Mouse (Mus musculus) c-Kit-negative CD71-positive TER-119-positive erythroid progenitor cells, embryonic 14.5 days (primary cell): Measurements from ENCODE around the gene Hus1b.

Experiments used
- DNase-seq: peaks from one replicate; pipeline ENCODE4 v3.0.0-alpha.2; 2013; ENCODE audit warnings: low read depth, low spot score

Hus1b gene

DNA sequence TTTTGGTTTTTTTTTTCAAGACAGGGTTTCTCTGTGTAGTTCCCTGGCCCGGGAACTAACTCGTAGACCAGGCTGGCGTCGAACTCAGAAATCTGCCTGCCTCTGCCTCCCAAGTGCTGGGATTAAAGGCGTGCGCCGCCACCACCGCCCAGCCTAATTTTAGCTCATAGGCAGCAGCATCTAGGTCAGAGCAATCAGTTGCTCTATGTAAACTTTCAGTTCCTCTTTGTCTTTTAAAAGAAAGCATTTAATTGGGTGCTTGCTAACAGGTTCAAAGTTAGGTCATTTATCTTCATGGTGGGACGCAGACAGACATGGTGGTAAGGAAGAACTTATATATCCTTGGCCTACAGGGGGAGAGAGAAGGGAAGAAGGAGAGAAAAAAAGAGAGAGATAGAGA is 1.6 kb upstream of the Hus1b start:
- DNase-seq: no peak

DNA sequence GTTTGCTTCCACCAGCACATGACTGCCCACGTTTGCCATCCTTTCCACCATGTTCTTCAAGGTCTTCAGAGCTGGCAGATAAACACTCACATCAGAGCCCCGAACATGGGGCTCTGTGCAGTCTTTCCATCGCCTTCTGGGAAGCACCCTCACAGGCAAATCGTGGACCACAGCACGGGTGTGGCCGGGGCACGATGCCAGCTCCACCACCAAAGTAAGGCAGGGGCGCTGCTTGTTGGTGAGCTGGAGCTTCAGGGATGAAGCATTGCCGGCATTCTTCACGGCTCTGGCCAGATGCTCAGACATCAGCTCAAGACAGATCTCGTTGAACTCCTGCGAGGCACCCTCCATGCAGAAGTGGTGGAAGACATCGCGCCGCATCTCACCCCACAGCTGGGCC is 430 bp downstream of the Hus1b start:
- DNase-seq: no peak

DNA sequence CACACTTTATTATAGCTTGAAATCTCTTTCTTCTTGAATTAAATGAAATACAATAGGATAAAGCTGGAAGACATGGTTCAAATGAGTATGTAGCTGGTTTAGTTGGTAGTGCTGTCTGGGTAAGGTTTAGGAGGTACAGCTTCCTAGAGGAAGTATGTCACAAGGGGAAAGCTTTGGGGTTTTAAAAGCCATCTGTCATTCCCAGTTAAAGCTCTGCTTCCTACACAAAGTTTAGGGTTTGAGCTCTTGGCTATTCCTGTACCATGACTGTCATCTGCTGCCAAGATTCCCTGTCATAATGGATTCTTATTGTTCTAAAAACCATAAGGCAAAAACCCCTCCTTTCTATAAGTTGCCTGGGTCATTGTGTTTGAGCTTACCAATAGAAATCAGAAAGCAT is 1.8 kb downstream of the Hus1b start:
- no peak for DNase-seq

DNA sequence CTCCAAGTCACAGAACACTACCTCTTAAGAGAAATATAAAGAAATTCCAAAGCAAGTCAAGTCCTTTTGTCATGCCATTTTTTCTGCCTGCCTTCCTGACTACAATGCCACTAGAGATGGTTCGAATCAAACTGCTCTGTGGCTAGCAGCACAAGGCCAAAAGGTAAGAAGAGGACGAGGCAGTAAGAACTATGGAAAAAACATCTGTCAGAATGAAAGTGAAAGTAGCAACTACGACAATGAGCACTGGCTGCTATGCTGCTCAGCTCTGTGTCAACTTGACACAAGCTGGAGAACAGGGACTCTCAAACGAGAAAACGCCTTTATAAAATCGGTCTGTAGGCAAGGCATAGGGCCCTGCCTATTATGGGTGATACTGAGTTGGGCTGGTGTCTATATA is 14.6 kb downstream of the Hus1b start:
- DNase-seq: no peak

DNA sequence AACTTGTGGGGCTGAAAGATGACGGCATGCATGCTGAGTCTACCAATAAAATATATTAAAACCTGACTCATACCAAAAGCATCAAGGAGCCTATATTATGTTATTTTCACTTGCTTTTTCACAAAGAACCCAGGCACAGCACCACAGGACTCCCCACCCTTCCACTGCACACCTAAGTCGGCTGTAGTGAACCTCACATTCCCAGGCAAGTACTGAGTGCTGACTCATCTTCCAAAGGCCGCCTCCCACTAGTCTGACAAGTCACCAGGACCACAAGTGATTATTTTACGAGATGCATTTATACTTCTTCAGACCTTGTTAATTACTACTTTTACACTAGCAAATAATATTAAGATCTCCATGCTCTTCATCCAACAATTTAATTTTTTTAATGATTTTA is 15.9 kb downstream of the Hus1b start:
- peak; percentile 54 for DNase-seq

DNA sequence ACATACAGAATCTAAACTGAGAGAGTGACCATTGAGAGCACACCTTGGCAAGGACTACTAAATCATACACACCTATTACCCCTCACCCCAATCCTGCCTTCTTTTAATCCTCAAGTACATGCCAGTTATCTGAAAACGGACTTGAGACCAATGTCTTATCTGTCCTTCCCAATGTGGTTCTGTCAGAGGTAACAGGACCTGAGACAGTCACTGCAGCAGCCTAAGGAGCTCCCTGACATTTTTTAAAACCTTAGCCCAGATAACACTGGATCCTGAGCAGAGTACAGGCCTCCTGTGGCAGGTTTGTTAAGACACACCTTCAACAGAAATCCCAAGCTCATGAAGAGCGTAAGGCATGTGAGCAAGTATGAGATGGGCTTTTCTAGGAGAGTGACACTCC is 18.4 kb downstream of the Hus1b start:
- DNase-seq: no peak

DNA sequence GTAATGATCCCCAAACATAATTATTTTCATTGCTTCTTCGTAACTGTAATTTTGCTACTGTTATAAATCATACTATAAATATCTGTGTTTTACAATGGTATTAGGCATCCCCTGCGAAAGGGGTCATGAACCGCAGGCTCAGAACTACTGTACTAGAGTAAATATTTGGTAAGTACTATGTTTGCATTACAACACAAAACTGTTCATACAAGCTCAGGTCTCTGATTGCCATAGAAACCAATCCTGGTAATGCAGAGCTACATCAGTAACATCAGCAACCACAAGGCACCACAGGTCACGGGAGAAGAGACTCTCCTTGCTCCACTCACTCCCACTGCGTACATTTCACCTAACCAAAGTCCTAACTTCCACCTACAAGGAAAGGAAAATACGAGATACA is 23.3 kb downstream of the Hus1b start:
- DNase-seq: no peak

DNA sequence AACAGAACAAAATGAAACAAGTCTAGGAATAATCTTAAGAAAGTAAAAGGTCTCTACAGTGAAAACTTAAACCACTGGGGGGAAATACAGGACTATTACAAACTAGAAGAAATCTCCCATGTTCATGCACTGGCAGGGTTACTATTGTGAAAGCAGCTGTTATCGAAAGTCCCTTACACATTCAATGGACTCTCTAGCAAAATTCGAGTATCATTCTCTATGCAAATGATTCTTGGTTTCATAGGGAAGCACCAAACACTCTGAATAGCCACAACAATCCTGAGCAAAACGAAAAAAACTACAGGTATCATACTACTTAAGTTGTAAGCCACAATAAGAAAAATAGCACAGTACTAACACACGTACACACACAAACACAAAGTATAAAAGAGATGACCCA is 25.6 kb downstream of the Hus1b start:
- no peak for DNase-seq

DNA sequence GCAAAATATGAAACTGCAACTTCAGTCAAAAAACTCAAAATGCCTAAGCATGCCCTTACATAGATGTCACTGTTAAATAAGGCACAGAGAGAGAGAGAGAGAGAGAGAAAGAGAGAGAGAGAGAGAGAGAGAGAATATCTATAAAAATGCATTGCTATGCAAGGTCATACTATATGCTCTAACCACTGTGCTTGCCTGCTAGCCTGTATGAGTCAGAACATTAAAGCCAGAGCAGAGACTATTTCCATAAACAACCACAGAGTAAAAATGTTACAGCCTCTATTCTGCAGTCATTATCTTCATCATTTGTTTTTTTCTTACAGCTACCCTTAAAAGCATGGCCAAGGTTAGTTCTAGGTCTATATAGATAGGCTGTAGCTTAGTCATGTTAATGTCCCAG is 33.8 kb downstream of the Hus1b start:
- no peak for DNase-seq

DNA sequence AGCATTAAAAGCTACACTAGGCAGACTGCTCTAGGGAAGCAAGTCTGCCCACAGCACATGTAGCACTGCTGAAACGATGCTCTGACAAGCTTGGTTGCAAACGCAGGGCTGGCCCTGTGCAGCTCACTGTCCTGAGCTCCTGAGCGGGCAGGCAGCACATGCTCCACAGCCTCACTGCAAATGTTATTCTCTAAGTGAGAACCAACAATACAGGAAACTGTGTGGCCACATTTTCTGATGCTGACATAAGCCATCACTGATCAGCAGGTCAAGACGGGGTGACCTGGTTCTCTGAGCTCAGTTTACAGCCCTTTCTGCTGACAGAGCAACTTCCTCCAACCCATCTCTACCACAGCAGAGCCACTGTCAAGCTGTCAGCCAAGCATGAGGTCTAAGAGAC is 34.5 kb downstream of the Hus1b start:
- no peak for DNase-seq

DNA sequence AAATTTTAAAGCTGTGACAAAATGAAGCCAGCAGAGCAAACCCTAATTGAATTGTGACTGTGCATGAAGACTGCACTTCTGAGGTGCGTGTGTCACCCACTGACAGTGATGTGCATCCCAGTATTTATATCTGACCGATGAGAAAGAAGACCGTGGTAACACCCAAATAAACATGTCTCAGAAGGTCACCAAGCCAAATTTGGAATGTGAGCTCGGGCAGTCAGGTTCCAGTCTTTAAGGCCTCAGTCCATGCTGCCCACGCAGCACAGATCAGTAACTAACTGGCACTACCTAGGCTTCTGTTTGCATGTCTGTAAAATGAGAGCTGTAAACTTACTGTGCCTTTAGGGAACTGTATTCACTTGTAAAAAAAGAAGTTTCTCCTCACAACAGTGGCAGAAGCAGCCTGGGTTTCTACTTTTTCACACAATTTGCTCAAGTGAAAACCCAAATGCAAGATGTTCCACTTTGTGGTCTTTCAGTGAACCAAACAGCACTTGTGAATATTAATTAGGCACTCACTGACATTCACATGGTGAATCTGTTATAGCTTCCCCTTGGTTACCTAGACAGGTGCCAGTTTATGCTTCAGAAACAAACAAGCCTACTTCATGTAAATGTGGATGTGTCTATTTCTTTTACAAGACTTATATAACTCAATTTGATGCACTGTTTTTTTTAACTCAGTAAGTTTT is 35.5 kb downstream of the Hus1b start:
- no peak for DNase-seq

DNA sequence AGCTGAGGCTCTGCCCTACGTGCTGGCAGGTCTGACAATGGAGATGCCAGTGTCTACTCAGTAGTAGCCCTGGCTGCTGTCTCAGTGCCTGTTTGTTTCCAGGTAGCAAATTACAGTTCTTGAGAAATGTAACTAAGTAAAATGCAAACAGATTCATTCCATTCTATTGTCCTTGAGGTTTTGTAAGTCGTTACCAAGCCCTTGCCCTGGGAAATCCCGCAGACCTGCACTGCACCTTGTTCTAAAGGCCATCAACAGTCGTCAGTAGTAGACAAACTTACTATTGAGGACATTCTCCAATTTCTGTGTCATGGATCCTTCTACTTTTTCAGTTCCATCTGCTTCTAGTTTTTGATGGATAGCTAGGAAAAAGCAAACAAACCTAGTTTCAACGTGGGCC is 36.7 kb downstream of the Hus1b start:
- DNase-seq: no peak

DNA sequence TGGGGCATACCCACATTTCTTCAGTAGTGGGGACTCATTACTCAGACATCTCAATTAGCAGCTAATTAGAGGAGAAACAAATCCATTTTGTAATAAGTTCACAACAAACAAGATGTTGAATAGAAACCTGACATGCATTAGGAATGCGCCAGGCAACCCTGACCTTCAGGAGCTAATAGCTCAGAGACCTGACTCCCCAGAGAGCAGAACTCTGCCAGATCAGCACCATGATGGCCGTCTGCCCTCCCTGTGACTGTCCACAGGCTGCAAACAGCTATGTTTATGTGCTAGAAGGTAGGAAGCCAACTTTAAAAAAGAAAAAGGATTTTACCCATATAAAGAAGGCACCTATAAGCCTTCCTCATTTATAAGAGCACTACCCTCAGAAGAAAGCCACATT is 45.3 kb downstream of the Hus1b start:
- no peak for DNase-seq

DNA sequence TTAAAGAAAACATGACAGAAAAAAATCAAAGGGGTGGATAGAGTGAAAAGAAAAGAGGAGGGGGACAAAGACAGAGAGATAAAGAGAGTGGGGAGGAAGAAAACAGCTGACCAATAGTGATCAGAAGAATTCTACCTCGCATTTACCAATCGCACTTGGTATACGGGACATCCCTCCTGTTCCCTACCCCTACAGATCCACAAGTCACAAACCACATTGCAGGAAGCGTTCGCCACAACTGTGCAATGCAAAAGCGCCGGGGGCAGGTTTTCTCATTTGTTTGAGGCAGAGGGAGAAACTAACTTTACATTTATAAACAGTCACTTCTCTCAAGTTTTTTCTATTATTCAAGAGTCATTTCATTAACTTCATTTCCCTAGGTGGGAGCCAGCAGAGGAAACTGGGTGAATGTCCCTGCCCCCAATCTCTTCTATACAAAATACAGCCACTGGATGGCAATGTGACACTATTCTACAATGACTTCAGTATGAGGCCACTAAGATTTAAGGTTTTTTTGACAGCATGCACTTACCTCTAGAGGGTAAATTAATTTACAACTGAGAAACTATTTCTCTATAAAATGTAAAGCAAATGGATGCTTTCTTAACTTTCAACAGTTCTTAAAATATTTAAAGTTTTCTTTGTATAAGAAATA is 46.0 kb downstream of the Hus1b start:
- no peak for DNase-seq
